Mouse (Mus musculus) cerebellum, adult 2 months (tissue): Measurements from ENCODE around the gene Kdelc1. TPM values are rescaled to one million over a fixed set of nuclear protein-coding genes. Genes with fewer than 3 reads are reported as not detected.

Source experiments
- DNase-seq, 2 experiments: peaks; one replicate each; pipeline ENCODE4 v3.0.0; 2021
- H3K27ac ChIP-seq: fragments of 200-500 bp; 2 replicates; pipeline ENCODE4 v1.5.1; 2012; ENCODE audit warnings: low read length, control low read depth, inconsistent platforms; ENCODE audit not compliant: insufficient read depth
- H3K27me3 ChIP-seq: fragments of 200-500 bp; 2 replicates; pipeline ENCODE4 v1.6.1; 2012; ENCODE audit warnings: inconsistent platforms, mild to moderate bottlenecking, low read length, moderate library complexity; ENCODE audit not compliant: control insufficient read depth, insufficient read depth
- H3K4me1 ChIP-seq: fragments of 200-500 bp; 2 replicates; pipeline ENCODE4 v1.6.1; 2011; ENCODE audit warnings: low read length; ENCODE audit not compliant: control insufficient read depth, insufficient read depth
- H3K4me3 ChIP-seq: fragments of 200-500 bp; replicated peaks from 2 replicates; pipeline ENCODE3; 2011; ENCODE audit warnings: mild to moderate bottlenecking, low read depth, low read length, control low read depth; ENCODE audit not compliant: insufficient read depth
- CTCF ChIP-seq: fragments of 200-500 bp; IDR thresholded peaks from 2 replicates; pipeline ENCODE4 v1.5.1; 2011; ENCODE audit warnings: low read depth, mild to moderate bottlenecking, control low read depth, low read length, moderate library complexity, borderline replicate concordance; ENCODE audit not compliant: insufficient read depth
- POLR2A ChIP-seq: fragments of 200-500 bp; IDR thresholded peaks from 2 replicates; pipeline ENCODE4 v1.6.1; 2011; ENCODE audit warnings: low read length, control low read depth, borderline replicate concordance; ENCODE audit not compliant: insufficient read depth
- WGBS: fragments of 180-500 bp; shearing (Covaris S2); methylation state at CpG from one replicate; pipeline ENCODE4 v1.1.7; 2018; 5-methylcytosine and 5-hydroxymethylcytosine counted together
- polyA plus RNA-seq: library from polyadenylated mRNA; depleted of rRNA; stranded (reverse); fragments of >200 nt; gene quantifications from 2 replicates; pipeline ENCODE4 v1.2.3, GENCODE M21; 2012

Kdelc1 gene
- polyA plus RNA-seq, 1 experiment, result 14.6 TPM

GRCm38 (mm10) chr1:44119201-44120073 lies 829 bp upstream of the Kdelc1 start:
- TF ChIP-seq CTCF (no peak), POLR2A (peak; percentile 42; the same call in 1 of the 2 replicates)
- DNase-seq, result peak; percentile 85 to 87
- Histone ChIP-seq H3K4me1 (no peaks in the 10 kb centered on the region; the same call in 1 of the 2 replicates), H3K27ac (peak overlapping the region; percentile 91), H3K27me3 (no peaks in the 10 kb centered on the region), H3K4me3 (peak overlapping the region; percentile 88)
- WGBS, result under 1% methylated on average over 41 of the region's 43 CpGs

DNA sequence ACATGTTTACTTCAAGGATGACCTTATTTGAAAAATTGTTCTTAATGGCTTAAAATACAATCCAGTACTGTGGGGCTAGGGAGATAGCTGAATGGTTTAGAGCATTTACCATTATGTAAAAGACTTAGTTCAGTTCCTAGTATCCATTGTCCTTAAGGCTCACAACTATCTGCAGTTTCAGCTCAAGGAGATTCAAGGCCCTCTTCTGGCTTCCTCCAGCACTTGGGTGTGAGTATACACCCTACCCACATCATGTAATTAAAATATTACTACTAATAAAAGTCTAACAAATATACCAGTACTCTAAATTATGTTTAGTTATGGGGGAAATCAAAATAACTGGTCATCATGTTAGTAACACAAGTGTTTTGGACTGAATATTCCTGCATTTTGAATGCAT lies 1.0 kb downstream of the Kdelc1 start:
- Histone ChIP-seq H3K27me3 (no peaks in the 10 kb centered on the region), H3K4me1 (no peaks in the 10 kb centered on the region; the same call in 1 of the 2 replicates), H3K4me3 (no peak overlapping the region), H3K27ac (no peak overlapping the region)
- TF ChIP-seq POLR2A (no peak), CTCF (no peak)
- no peak for DNase-seq

DNA sequence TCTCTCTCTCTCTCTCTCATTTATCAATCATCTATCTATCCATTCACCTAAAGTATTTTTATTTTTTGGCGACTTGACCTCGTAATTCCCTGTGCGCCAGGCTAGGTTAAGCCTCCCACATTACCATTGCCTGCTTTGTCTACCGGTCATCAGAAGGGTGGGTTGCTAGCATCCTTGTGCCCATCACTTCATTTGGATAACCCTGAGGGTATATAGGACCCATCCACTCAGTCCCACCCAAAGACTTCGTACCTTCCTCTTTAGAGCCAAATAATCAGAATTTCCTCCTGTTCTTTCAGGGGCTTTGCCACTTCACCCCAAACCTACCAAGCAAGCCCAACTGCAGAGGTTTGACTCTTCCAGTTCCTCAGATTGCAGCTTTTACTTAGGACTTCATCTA lies 15.7 kb downstream of the Kdelc1 start:
- Histone ChIP-seq H3K27ac (no peak overlapping the region), H3K4me3 (peak overlapping the region; percentile 32), H3K27me3 (no peaks in the 10 kb centered on the region), H3K4me1 (no peaks in the 10 kb centered on the region)
- DNase-seq, result peak; percentile 12 to 25
- no peak for TF ChIP-seq CTCF
- TF ChIP-seq POLR2A, result no peak
- WGBS, result 18% methylated on average over 5 of the region's 5 CpGs

DNA sequence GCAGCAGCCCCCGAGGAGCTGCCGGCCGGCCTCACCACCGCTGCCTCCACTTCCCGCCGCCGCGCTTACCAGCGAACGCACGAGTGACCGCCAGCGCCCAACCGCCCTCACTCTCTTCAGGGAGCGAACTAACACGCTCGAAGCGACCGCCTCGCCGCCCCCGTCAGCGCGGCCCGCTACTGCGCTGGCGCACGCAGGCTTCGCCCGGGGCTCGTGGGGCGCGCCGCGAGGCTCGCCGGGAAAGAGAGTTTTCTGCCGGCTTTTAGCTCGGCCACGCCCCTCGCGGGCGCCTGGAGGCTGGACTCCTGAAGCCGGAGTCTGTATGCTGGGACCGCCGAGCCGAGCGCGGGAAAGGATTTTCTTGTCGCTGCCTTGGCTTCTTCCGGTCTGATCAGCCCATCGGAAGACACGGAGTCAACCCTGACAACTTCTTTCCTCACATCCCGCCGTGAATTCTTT lies 16.3 kb downstream of the Kdelc1 start, which contains the start of gene Tex30:
Gene Tex30, minus strand, starts transcription at position 183 of the 459 bp plus-strand sequence.
- DNase-seq, result peak; percentile 92 to 93
- TF ChIP-seq CTCF (no peak), POLR2A (peak; percentile 63; the same call in 1 of the 2 replicates)
- WGBS, result under 1% methylated on average over 55 of the region's 55 CpGs
- H3K27me3 ChIP-seq, result no peaks in the 10 kb centered on the region
- no peaks in the 10 kb centered on the region for H3K4me1 ChIP-seq
- H3K4me3 ChIP-seq, result peak within 1 kb of the TSS; percentile 95
- peak within 1 kb of the TSS; percentile 68; the same call in 1 of the 2 replicates for H3K27ac ChIP-seq

GRCm38 (mm10) chr1:44101448-44102225 lies 17.0 kb downstream of the Kdelc1 start:
- Histone ChIP-seq H3K4me1 (no peaks in the 10 kb centered on the region), H3K4me3 (peak overlapping the region; percentile 95), H3K27me3 (no peaks in the 10 kb centered on the region), H3K27ac (0 out of 2 replicates have a peak overlapping the region, but pooled peaks have one; percentile 48)
- DNase-seq, result peak; percentile 32
- under 1% methylated on average over 55 of the region's 55 CpGs for WGBS
- TF ChIP-seq POLR2A (no peak), CTCF (no peak)

GRCm38 (mm10) chr1:44064625-44065024 lies 54.0 kb downstream of the Kdelc1 start:
- Histone ChIP-seq H3K27me3 (no peaks in the 10 kb centered on the region), H3K27ac (no peak overlapping the region), H3K4me3 (no peak overlapping the region), H3K4me1 (no peaks in the 10 kb centered on the region)
- no peak for TF ChIP-seq CTCF
- peak; percentile 16 to 17 for DNase-seq
- 0% methylated on average over 1 of the region's 1 CpGs for WGBS

DNA sequence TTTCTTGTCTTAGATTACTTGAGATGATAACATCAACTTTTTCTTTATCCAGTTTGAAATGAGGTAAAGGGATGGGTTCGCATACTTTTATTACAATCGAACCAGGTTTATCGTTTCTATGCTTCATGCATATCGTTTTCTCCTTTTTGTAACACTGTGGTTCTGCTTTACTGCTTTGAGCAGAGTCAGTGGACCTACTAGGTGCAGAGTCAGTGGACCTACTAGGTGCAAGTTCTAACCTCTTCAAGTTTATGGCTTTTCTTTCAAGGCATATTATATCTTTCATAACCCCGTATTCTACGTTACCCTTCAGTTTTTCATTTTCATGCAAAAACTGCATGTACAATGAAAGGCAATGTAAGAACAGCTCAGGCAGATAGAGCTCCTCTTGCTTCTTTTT lies 55.2 kb downstream of the Kdelc1 start:
- no peak for DNase-seq
- Histone ChIP-seq H3K4me3 (no peak overlapping the region), H3K27me3 (no peaks in the 10 kb centered on the region), H3K4me1 (no peaks in the 10 kb centered on the region), H3K27ac (no peak overlapping the region)
- WGBS, result 97% methylated on average over 6 of the region's 6 CpGs
- TF ChIP-seq CTCF (no peak), POLR2A (no peak)
